Mouse (Mus musculus) retina, adult 2 months (tissue): Measurements from ENCODE around the gene Inpp5k.
A peak's percentile ranks its signal among the peaks of the same experiment; 100 is the strongest.

Experiments
- DNase-seq: peaks from one replicate; pipeline ENCODE4 v3.0.0-alpha.2; 2012; ENCODE audit warnings: low read depth, low spot score

The Inpp5k gene

GRCm38 (mm10) chr11:75620136-75620780 lies 10.5 kb upstream of the Inpp5k start:
- DNase-seq, result no peak

- no peak for DNase-seq
Observed at GRCm38 (mm10) chr11:75621426-75621825, 9.4 kb upstream of the Inpp5k start.

- DNase-seq, result no peak
Observed at GRCm38 (mm10) chr11:75622588-75623329, 8.0 kb upstream of the Inpp5k start.

- DNase-seq, result no peak
Observed at GRCm38 (mm10) chr11:75624102-75624554, 6.7 kb upstream of the Inpp5k start.

GRCm38 (mm10) chr11:75625820-75626219 lies 5.0 kb upstream of the Inpp5k start:
- peak; percentile 48 for DNase-seq

GRCm38 (mm10) chr11:75630098-75630497 lies 690 bp upstream of the Inpp5k start:
- no peak for DNase-seq

GRCm38 (mm10) chr11:75631561-75632225 lies 905 bp downstream of the Inpp5k start:
- no peak for DNase-seq

- DNase-seq, result no peak
Observed at GRCm38 (mm10) chr11:75632921-75633320, 2.1 kb downstream of the Inpp5k start.

- DNase-seq, result no peak
Observed at GRCm38 (mm10) chr11:75634801-75635200, 4.0 kb downstream of the Inpp5k start.

- no peak for DNase-seq
Observed at GRCm38 (mm10) chr11:75635315-75635714, 4.5 kb downstream of the Inpp5k start.

GRCm38 (mm10) chr11:75643323-75643722 lies 12.5 kb downstream of the Inpp5k start:
- DNase-seq, result no peak

- DNase-seq, result no peak
Observed at GRCm38 (mm10) chr11:75644684-75645083, 13.9 kb downstream of the Inpp5k start.

GRCm38 (mm10) chr11:75647681-75648211 lies 17.0 kb downstream of the Inpp5k start:
- no peak for DNase-seq

GRCm38 (mm10) chr11:75649155-75649561 lies 18.4 kb downstream of the Inpp5k start:
- no peak for DNase-seq

- no peak for DNase-seq
Observed at GRCm38 (mm10) chr11:75650311-75650710, 19.5 kb downstream of the Inpp5k start, which contains the start of gene Myo1c. Myo1c (plus strand) TSS chr11:75650504.

GRCm38 (mm10) chr11:75650958-75651425 lies 20.2 kb downstream of the Inpp5k start:
- DNase-seq, result no peak

- no peak for DNase-seq
Observed at GRCm38 (mm10) chr11:75651426-75652221, 20.8 kb downstream of the Inpp5k start.

- no peak for DNase-seq
Observed at GRCm38 (mm10) chr11:75652222-75652941, 21.6 kb downstream of the Inpp5k start.

- DNase-seq, result no peak
Observed at GRCm38 (mm10) chr11:75652942-75653684, 22.3 kb downstream of the Inpp5k start.
